Mouse (Mus musculus): ENCODE results near the gene R3hdm2.

The R3hdm2 gene

GRCm38 (mm10) chr10:127492118-127492517 is 112.0 kb downstream of the R3hdm2 start:
- ChIA-PET POLR2A (interaction anchor here in 2 of 4 experiments (0.6 to 1.8 kb wide), 3 partner anchors 11 to 45 kb away, joined by 3 to 5 read pairs (median 4); no protein-coding TSS in a partner anchor), CTCF (interaction anchor here in 2 of 4 experiments (1.2 to 3.2 kb wide), 2 partner anchors 13 to 64 kb away, joined by 3 to 12 read pairs; no protein-coding TSS in a partner anchor)

GRCm38 (mm10) chr10:127496156-127496555 is 116.0 kb downstream of the R3hdm2 start:
- POLR2A ChIA-PET, result interaction anchor here in 1 of 4 experiments (1.2 kb wide), 1 partner anchor 13 kb away, joined by 4 read pairs; no protein-coding TSS in a partner anchor
- CTCF ChIA-PET, result interaction anchor here in 3 of 4 experiments (0.5 to 1.8 kb wide), 7 partner anchors 13 to 502 kb away, joined by 3 to 11 read pairs (median 3); no protein-coding TSS in a partner anchor

GRCm38 (mm10) chr10:127499516-127499915 is 119.4 kb downstream of the R3hdm2 start:
- ChIA-PET CTCF (interaction anchor here in 2 of 4 experiments (1.2 to 1.9 kb wide), 3 partner anchors 9 to 38 kb away, joined by 4 to 8 read pairs (median 6); no protein-coding TSS in a partner anchor), POLR2A (interaction anchor here in 1 of 4 experiments (0.8 kb wide), 1 partner anchor 78 kb away, joined by 3 read pairs; no protein-coding TSS in a partner anchor)

GRCm38 (mm10) chr10:127500042-127500441 is 119.9 kb downstream of the R3hdm2 start:
- ChIA-PET POLR2A (interaction anchor here in 3 of 4 experiments (0.6 to 1.0 kb wide), 5 partner anchors 9 to 449 kb away, joined by 3 to 7 read pairs (median 3); no protein-coding TSS in a partner anchor), CTCF (interaction anchor here in 2 of 4 experiments (1.2 to 2.5 kb wide), 4 partner anchors 9 to 37 kb away, joined by 6 to 9 read pairs (median 7); no protein-coding TSS in a partner anchor)

- POLR2A ChIA-PET, result interaction anchor here in 3 of 4 experiments (0.5 to 1.4 kb wide), 11 partner anchors 8 to 562 kb away, joined by 3 to 11 read pairs (median 4); partner anchors contain the start of gene Shmt2 (in 1 of the 3)
- CTCF ChIA-PET, result interaction anchor here in 3 of 4 experiments (0.6 to 2.5 kb wide), 7 partner anchors 11 to 335 kb away, joined by 3 to 9 read pairs (median 8); no protein-coding TSS in a partner anchor
These were observed 121.1 kb downstream of the R3hdm2 start, which contains the start of gene Stac3 for GRCm38 (mm10) chr10:127500894-127501893. Gene Stac3 (plus strand): TSS chr10:127501686.

- CTCF ChIA-PET, result interaction anchor here (0.5 to 20.7 kb wide), 85 partner anchors 8 to 1713 kb away, joined by 3 to 811 read pairs (median 5); partner anchors contain the start of genes Shmt2 (in 3 of the 4), Lrp1 (in 2 of the 4), B4galnt1 (in 1 of the 4) and Coq10a (in 1 of the 4)
- POLR2A ChIA-PET, result interaction anchor here in 3 of 4 experiments (0.6 to 18.5 kb wide), 25 partner anchors 9 to 217 kb away, joined by 3 to 470 read pairs (median 4); partner anchors contain the start of genes Shmt2 (in 2 of the 3) and Nxph4 (in 1 of the 3)
These were observed 128.1 kb downstream of the R3hdm2 start for GRCm38 (mm10) chr10:127508239-127508638.

- ChIA-PET POLR2A (interaction anchor here (0.6 to 18.5 kb wide), 42 partner anchors 8 to 584 kb away, joined by 3 to 470 read pairs (median 3); partner anchors contain the start of genes Shmt2 (in 3 of the 4), Nab2 (in 1 of the 4), Nxph4 (in 1 of the 4) and Stat6 (in 1 of the 4)), CTCF (interaction anchor here (0.6 to 20.7 kb wide), 76 partner anchors 9 to 584 kb away, joined by 3 to 811 read pairs (median 4); partner anchors contain the start of genes Shmt2 (in 3 of the 4), Lrp1 (in 1 of the 4), Nab2 (in 1 of the 4) and Nxph4 (in 1 of the 4))
These were observed 129.1 kb downstream of the R3hdm2 start for GRCm38 (mm10) chr10:127509051-127509836.

GRCm38 (mm10) chr10:127509837-127510701 is 129.9 kb downstream of the R3hdm2 start:
- CTCF ChIA-PET, result interaction anchor here (0.6 to 20.7 kb wide), 54 partner anchors 8 to 583 kb away, joined by 3 to 811 read pairs (median 6); partner anchors contain the start of genes Shmt2 (in 3 of the 4), Lrp1 (in 1 of the 4), Nxph4 (in 1 of the 4) and Os9 (in 1 of the 4)

GRCm38 (mm10) chr10:127510895-127511617 is 130.9 kb downstream of the R3hdm2 start:
- ChIA-PET CTCF (interaction anchor here (0.6 to 20.7 kb wide), 21 partner anchors 10 to 785 kb away, joined by 3 to 811 read pairs (median 6); partner anchors contain the start of genes Shmt2 (in 2 of the 4), Arhgap9 (in 1 of the 4), Lrp1 (in 1 of the 4) and Nab2 (in 1 of the 4)), POLR2A (interaction anchor here in 3 of 4 experiments (0.6 to 18.5 kb wide), 16 partner anchors 10 to 1055 kb away, joined by 3 to 470 read pairs (median 4); partner anchors contain the start of genes Shmt2 (in 3 of the 3), Lrp1 (in 1 of the 3), Nab2 (in 1 of the 3) and Nxph4 (in 1 of the 3))

More at GRCm38 (mm10) chr10:127509837-127510701, 129.9 kb downstream of the R3hdm2 start:
- POLR2A ChIA-PET, result interaction anchor here (0.6 to 18.5 kb wide), 32 partner anchors 7 to 1056 kb away, joined by 3 to 470 read pairs (median 4); partner anchors contain the start of genes Shmt2 (in 3 of the 4), Lrp1 (in 1 of the 4), Nab2 (in 1 of the 4) and Nxph4 (in 1 of the 4)

- ChIA-PET CTCF (interaction anchor here (0.6 to 20.7 kb wide), 53 partner anchors 10 to 786 kb away, joined by 3 to 811 read pairs (median 8); partner anchors contain the start of genes Shmt2 (in 3 of the 4), Lrp1 (in 2 of the 4), Nab2 (in 1 of the 4) and Nxph4 (in 1 of the 4)), POLR2A (interaction anchor here in 3 of 4 experiments (0.6 to 18.5 kb wide), 21 partner anchors 9 to 943 kb away, joined by 3 to 470 read pairs (median 5); partner anchors contain the start of genes Shmt2 (in 2 of the 3), Arhgap9 (in 1 of the 3), Lrp1 (in 1 of the 3) and Nab2 (in 1 of the 3))
These were observed 131.6 kb downstream of the R3hdm2 start for GRCm38 (mm10) chr10:127511634-127512306.

GRCm38 (mm10) chr10:127512307-127512666 is 132.2 kb downstream of the R3hdm2 start:
- ChIA-PET CTCF (interaction anchor here (0.5 to 20.7 kb wide), 118 partner anchors 9 to 810 kb away, joined by 3 to 811 read pairs (median 4); partner anchors contain the start of genes Shmt2 (in 3 of the 4), Lrp1 (in 2 of the 4), Nab2 (in 2 of the 4) and R3hdm2 (in 2 of the 4)), POLR2A (interaction anchor here (0.5 to 18.5 kb wide), 40 partner anchors 9 to 1199 kb away, joined by 3 to 470 read pairs (median 4); partner anchors contain the start of genes Lrp1 (in 3 of the 4), Shmt2 (in 3 of the 4), Arhgap9 (in 1 of the 4) and Nab2 (in 1 of the 4))

GRCm38 (mm10) chr10:127512813-127513212 is 132.7 kb downstream of the R3hdm2 start:
- ChIA-PET POLR2A (interaction anchor here (0.5 to 18.5 kb wide), 50 partner anchors 8 to 1198 kb away, joined by 3 to 470 read pairs (median 4); partner anchors contain the start of genes Lrp1 (in 3 of the 4), Shmt2 (in 3 of the 4), Arhgap9 (in 1 of the 4) and Myo1a (in 1 of the 4)), CTCF (interaction anchor here (0.5 to 20.7 kb wide), 135 partner anchors 9 to 1013 kb away, joined by 3 to 811 read pairs (median 4); partner anchors contain the start of genes Shmt2 (in 3 of the 4), Lrp1 (in 2 of the 4), Nab2 (in 2 of the 4) and R3hdm2 (in 2 of the 4))

GRCm38 (mm10) chr10:127513501-127514091 is 133.5 kb downstream of the R3hdm2 start:
- POLR2A ChIA-PET, result interaction anchor here (0.5 to 18.5 kb wide), 49 partner anchors 7 to 528 kb away, joined by 3 to 470 read pairs (median 4); partner anchors contain the start of genes Shmt2 (in 3 of the 4), Lrp1 (in 2 of the 4), Arhgap9 (in 1 of the 4) and Myo1a (in 1 of the 4)
- CTCF ChIA-PET, result interaction anchor here (0.5 to 20.7 kb wide), 121 partner anchors 8 to 1012 kb away, joined by 3 to 811 read pairs (median 5); partner anchors contain the start of genes Lrp1 (in 3 of the 4), Shmt2 (in 3 of the 4), Nab2 (in 2 of the 4) and R3hdm2 (in 2 of the 4)
